Mouse (Mus musculus): Measurements from ENCODE around the gene Nosip.
A peak's percentile ranks its signal among the peaks of the same experiment; 100 is the strongest.
"Not testable (repeated sequence)": the region's sequence is repeated elsewhere in the genome, so short reads cannot be mapped to it uniquely, and the experiment has no call there.

The Nosip gene

GRCm38 (mm10) chr7:45112529-45112928 is 50.3 kb downstream of the Nosip start:
- no peak for DNase-seq (ENCODE audit: low spot score in 2 of 2)

- no peak for DNase-seq (ENCODE audit: low spot score in 2 of 2)
These were observed 51.2 kb downstream of the Nosip start for GRCm38 (mm10) chr7:45113476-45113875.

GRCm38 (mm10) chr7:45117566-45117965 is 55.3 kb downstream of the Nosip start:
- DNase-seq (ENCODE audit: low spot score in 2 of 2), result no peak

- DNase-seq (ENCODE audit: low spot score in 2 of 2), result no peak
These were observed 56.1 kb downstream of the Nosip start for GRCm38 (mm10) chr7:45118336-45118735.

GRCm38 (mm10) chr7:45119780-45120709 is 57.8 kb downstream of the Nosip start:
- no peak for DNase-seq (ENCODE audit: low spot score in 2 of 2)

GRCm38 (mm10) chr7:45121404-45121803 is 59.2 kb downstream of the Nosip start:
- DNase-seq (ENCODE audit: low spot score in 2 of 2), result peak; percentile 45 to 80

GRCm38 (mm10) chr7:45121966-45122365 is 59.7 kb downstream of the Nosip start:
- no peak for DNase-seq (ENCODE audit: low spot score in 2 of 2)

- DNase-seq (ENCODE audit: low spot score in 2 of 2), result no peak
These were observed 60.4 kb downstream of the Nosip start for GRCm38 (mm10) chr7:45122561-45123185.

GRCm38 (mm10) chr7:45123186-45123570 is 60.9 kb downstream of the Nosip start:
- DNase-seq (ENCODE audit: low spot score in 2 of 2), result peak in 1 of 2 experiments; percentile 68

GRCm38 (mm10) chr7:45124224-45125143 is 62.3 kb downstream of the Nosip start, which contains the start of gene Rps11:
Gene Rps11, minus strand, starts transcription at chr7:45124439.
- DNase-seq (ENCODE audit: low spot score in 2 of 2), result peak; percentile 91 to 98

GRCm38 (mm10) chr7:45125144-45125600 is 62.9 kb downstream of the Nosip start:
- DNase-seq (ENCODE audit: low spot score in 2 of 2), result no peak

- not testable (repeated sequence) for DNase-seq (ENCODE audit: low spot score in 2 of 2)
These were observed 63.4 kb downstream of the Nosip start for GRCm38 (mm10) chr7:45125649-45126048.

- DNase-seq (ENCODE audit: low spot score in 2 of 2), result no peak
These were observed 64.1 kb downstream of the Nosip start for GRCm38 (mm10) chr7:45126147-45126843.

- no peak for DNase-seq (ENCODE audit: low spot score in 2 of 2)
These were observed 64.8 kb downstream of the Nosip start for GRCm38 (mm10) chr7:45126844-45127699.
